Mouse (Mus musculus): ENCODE measurements around the gene Akap11. TPM values are rescaled to one million over a fixed set of nuclear protein-coding genes. Genes with fewer than 3 reads are reported as not detected.

Akap11 gene
- polyA plus RNA-seq, 1 experiment from 2014 or later, result 39.6 TPM

DNA sequence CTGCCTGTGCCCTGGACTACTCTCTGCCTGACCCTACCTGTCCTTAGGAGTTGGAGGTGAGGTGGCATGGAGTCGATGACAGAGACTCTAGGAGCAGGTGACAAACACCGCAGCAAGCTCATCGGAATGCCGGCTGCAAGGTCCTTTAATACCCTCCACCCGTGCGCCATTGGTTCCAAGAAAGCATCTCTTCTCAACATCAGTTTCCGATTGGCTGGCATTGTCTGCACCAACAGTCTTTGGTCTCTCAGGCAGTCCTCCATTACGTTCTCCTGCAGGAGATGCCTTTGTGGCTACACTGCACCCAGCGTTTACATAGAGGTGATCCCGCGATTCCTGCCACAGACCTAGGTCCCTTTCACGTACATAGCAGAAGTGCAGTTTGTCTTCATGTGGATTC lies 88.6 kb downstream of the Akap11 start:
- no peak overlapping the region for H3K9ac ChIP-seq (replicated peaks; ENCODE audit: low read length)

DNA sequence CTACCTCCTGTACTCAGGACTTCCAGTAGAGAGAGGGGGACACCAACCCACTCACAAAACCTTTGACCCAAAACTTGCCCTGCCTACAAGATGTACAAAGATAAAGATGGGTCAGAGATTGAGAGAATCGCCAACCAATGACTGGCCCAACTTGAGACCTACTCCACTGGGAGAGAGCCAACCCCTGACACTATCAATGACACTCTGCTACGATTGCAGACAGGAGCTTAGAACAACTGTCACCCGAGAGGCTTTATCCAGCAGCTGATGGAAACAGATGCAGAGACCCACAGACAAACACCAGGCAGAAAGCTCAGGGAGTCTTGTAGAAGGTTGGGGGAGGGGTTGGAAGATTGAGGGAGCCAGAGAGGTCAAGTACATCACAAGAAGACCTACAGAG lies 89.1 kb downstream of the Akap11 start:
- H3K4me2 ChIP-seq (ENCODE audit: low read length), result no peak overlapping the region
- no peak for DNase-seq
- no peaks in the 10 kb centered on the region for H3K36me3 ChIP-seq (ENCODE audit: control insufficient read depth, insufficient read depth, low read length)
- H3K27ac ChIP-seq (replicated peaks; ENCODE audit: low read depth, low read length), result no peak overlapping the region
- ATAC-seq (ENCODE audit: low FRiP score, low TSS enrichment), result no peak
- H3K9me3 ChIP-seq (ENCODE audit: control insufficient read depth, low read length), result 0 out of 2 replicates have a peak, but pooled peaks cover 2% of the 10 kb centered on the region
- WGBS, result 86% methylated on average over 3 of the region's 3 CpGs
- no peak overlapping the region for H3K9ac ChIP-seq (replicated peaks; ENCODE audit: low read length)
- H3K4me3 ChIP-seq (replicated peaks; ENCODE audit: low read depth, low read length), result no peak overlapping the region
- H3K4me1 ChIP-seq (ENCODE audit: control insufficient read depth, insufficient read depth, low read length), result no peaks in the 10 kb centered on the region
- no peaks in the 10 kb centered on the region for H3K27me3 ChIP-seq (ENCODE audit: control insufficient read depth, insufficient read depth, low read length)

More for the DNA sequence above, 88.6 kb downstream of the Akap11 start:
- Histone ChIP-seq H3K4me2 (ENCODE audit: low read length) (no peak overlapping the region), H3K4me3 (replicated peaks; ENCODE audit: low read depth, low read length) (no peak overlapping the region), H3K27me3 (ENCODE audit: control insufficient read depth, insufficient read depth, low read length) (no peaks in the 10 kb centered on the region), H3K9me3 (ENCODE audit: control insufficient read depth, low read length) (0 out of 2 replicates have a peak, but pooled peaks cover 2% of the 10 kb centered on the region), H3K36me3 (ENCODE audit: control insufficient read depth, insufficient read depth, low read length) (no peaks in the 10 kb centered on the region), H3K27ac (replicated peaks; ENCODE audit: low read depth, low read length) (no peak overlapping the region), H3K4me1 (ENCODE audit: control insufficient read depth, insufficient read depth, low read length) (no peaks in the 10 kb centered on the region)
- 89% methylated on average over 12 of the region's 12 CpGs for WGBS
- no peak for DNase-seq
- ATAC-seq (ENCODE audit: low FRiP score, low TSS enrichment), result no peak

Other genes with a start within 250 kb of the Akap11 start
- not detected in 2 replicates for gene Tnfsf11, start 228.8 kb downstream of the Akap11 start, polyA plus RNA-seq (2014; fragmentation: Nextera tagmentation; extraction: Ambion mirVana)
- gene Dgkh, start 196.0 kb upstream of the Akap11 start, polyA plus RNA-seq (2014; fragmentation: Nextera tagmentation; extraction: Ambion mirVana), result 2.9 and 3.1 TPM in 2 replicates

Measured in midbrain, embryonic 14.5 days (tissue).